Mouse (Mus musculus): ENCODE data around the gene Taz.
A peak's percentile ranks its signal among the peaks of the same experiment; 100 is the strongest.

Taz gene

DNA sequence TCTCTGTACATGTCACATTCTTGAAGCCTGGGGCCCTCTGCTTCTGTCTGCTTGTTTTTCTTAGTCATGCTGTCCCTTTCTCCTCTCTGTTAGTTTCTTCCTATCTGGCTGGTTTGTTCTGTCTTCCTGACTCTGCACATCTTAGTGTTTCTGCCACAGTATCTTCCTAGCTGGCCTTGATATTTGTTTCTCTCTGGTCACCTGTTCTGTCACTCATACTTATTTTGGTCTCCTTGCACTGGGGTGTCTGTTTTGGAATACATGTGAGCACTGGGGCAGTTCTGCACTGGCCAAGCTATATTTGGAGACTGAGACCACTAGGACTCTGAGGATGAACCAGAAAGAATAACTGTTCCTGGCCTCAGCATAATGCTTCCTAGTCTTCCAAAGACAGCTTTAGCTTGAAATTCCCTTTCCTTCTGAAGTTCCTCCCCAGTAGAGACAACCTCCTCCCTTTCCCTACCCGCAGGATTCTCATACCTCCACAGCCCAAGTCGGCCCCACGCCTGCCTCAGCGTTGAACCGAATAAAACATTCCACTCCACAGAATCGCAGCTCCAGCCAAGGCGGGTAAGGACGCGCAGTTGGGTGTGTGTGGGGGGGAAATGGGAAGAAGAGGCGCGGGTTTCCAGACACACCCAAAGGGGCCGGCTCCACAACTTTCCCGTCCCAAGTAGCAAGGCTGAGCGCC is 526 bp upstream of the Taz start:
- no peak for DNase-seq

DNA sequence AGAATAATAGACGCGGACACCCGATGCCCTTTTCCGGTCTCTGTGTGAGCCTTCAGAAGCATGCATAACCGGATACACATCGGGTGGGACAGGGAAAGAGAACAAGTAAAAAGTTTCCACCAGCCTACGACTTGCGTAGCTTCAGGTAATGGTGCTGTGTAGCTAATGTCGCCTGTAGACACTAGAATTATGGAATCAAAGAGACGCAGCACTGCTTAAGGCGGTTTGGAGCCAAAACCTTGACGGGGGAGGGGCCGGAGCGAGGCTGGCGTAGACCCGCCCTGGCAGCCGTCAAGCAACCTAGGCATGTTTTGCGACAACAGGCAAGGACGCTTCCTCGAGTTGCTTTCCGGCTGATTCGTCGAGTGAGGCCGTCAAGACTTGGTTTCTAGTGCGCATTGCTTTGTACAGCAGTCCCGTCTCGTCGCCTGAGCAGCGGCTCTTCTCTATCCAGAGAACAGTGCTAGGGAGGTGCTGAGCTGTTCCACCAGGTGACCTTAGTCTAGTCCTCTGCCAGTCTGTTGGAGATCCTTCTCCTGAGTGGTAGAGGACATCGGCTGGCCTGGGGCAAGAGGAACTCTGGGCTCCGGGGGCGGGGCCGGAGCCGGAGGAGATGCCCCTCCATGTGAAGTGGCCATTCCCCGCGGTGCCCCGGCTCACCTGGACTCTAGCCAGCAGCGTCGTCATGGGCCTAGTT is 831 bp downstream of the Taz start:
- DNase-seq: peak; percentile 87

DNA sequence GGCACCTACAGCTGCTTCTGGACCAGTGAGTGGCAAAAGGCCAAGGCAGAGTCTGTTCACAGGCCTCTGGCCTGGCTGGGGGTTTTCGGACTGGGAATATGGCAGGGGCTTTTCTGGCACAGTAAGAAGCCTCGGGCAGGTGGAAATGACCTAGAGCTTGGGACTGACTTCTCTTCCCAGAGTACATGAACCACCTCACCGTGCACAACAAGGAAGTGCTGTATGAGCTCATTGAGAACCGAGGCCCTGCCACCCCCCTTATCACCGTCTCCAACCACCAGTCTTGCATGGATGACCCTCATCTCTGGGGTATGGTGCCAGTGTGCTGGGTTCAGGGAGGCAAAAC is 1.4 kb downstream of the Taz start:
- DNase-seq: no peak

DNA sequence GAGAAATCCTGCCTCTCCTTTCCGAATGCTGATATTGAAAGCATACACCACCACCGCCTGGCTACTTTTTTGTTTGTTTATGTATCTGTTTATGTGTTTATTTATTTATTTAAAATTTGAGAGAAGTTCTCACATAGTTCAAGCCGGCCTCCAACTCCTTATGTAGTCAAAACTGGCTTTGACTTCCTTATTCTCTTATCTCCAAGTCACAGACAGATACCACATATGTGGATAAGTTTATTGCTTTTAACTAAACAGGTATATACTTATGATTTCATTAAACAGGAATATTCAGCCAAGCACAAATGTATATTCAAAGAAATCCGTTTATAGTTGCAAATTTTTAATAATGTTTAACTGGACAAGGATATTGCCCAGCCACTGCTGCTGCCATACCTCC is 11.7 kb downstream of the Taz start:
- DNase-seq: no peak

DNA sequence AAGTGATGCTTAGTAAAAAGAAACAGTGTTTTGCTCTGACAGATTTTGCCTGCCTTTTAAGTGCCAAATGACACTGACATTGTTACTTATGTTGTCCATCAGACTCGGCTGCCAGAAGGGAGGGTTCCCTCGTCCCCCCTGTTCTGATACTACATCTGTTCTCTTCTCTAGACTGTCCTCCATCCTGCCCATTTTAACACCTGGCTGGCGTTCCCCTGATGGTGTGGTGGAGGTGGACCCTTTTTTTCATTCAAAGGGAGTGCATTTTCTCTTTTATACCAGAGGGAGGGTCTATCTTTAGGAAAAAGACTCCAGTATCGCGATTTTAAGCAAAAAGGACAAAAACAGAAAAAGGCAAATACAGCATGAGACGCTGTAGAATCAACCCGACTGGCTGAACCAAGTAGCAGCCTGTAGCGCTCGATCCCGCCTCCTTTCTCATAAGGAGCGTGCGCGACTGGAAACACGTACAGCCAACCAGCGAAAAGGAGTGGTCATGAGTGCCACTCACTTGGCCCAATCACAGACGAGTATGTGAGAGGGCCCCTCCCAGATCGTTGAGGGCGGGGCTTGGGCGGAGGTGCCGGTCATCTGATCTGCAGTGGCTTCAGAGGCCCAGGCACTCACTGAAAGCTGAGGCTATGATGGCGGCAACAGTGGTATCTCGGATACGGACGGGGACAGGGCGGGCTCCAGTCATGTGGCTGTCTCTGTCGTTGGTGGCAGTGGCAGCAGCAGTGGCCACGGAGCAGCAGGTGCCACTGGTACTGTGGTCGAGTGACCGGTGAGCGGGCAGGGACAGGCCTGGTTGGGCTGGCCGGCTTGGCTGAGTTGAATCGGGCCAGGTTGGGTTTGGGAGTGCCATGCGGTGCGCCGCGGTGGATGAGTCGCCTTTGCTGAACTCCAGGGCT is 15.1 kb downstream of the Taz start, which contains the start of gene Atp6ap1:
Gene Atp6ap1, plus strand, starts transcription at position 560 of the 911 bp plus-strand sequence.
- DNase-seq: peak; percentile 94

DNA sequence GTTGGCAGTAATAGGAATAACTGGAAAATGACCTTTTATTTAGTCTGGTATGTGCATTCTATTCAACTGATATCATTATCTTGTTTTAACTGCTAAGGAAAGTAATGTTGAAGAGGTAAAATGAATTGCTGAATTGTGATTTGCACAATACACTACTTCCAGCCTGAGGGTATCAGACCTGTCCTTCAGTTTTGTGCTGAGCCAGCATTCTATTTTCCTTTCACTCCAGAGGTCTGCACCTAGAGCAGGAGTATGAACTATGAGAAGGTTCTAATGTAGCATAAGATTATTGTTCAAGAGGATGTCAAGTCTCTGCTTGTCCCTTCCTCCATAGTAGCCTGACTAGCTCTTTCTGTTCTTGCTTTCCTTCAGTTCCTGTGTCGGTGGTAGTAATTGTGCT is 16.6 kb downstream of the Taz start:
- no peak for DNase-seq

DNA sequence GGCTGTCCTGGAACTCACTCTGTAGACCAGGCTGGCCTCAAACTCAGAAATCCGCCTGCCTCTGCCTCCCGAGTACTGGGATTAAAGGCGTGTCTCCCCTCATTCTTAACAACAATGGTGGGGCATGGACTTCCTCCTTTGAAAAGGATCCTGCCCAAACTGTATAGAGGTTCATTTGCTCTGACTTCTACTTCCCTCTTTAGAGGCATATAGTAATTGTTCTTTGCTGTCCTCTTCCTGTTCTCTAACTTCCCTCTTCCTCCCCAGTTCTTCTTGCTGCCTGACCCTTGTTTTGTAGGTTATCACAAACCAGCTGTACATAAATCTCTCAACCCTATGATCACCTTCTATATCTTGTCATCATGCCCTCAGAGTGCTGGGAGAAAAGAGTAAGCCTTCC is 18.0 kb downstream of the Taz start:
- no peak for DNase-seq

DNA sequence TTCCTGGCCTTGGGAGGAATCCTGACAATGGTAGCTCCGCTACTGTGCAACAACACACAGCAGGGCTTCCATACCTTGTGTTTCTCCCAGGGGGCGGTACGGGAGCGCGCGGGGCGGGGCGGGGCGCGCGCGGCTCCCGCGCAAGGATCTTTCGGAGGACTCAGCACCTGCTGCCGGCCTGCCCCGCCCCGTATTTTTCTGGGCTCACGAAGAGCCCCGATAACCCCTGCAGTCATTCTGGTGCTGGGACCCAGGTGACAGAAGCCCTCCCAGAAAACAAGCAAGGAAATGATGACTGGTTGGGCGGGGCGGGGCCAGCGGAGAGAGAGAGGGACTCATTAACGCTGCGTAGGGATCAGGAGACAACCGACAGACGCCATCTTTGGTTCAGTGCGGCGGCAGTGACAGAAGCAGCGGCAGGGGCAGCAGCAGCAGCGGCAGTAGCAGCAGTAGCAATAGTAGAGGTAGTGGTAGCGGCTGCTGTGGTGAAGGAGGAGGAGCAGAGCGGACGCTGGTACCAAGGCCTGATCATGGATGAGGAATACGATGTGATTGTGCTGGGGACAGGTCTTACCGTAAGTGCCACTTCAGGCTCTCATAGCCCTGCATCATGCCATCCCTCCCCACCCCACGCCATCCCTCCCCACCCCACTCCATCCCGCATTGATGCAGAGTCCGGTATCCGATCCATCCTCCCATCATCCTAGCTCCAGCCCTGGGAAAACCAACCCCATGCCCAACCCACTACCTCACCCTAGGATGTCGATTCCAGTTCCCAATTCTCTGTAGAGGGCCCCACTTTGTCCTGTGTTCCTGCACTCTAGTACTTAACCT is 23.4 kb downstream of the Taz start, which contains the start of gene Gdi1:
Gene Gdi1, plus strand, starts transcription at position 132 of the 834 bp plus-strand sequence.
- DNase-seq: peak; percentile 81

DNA sequence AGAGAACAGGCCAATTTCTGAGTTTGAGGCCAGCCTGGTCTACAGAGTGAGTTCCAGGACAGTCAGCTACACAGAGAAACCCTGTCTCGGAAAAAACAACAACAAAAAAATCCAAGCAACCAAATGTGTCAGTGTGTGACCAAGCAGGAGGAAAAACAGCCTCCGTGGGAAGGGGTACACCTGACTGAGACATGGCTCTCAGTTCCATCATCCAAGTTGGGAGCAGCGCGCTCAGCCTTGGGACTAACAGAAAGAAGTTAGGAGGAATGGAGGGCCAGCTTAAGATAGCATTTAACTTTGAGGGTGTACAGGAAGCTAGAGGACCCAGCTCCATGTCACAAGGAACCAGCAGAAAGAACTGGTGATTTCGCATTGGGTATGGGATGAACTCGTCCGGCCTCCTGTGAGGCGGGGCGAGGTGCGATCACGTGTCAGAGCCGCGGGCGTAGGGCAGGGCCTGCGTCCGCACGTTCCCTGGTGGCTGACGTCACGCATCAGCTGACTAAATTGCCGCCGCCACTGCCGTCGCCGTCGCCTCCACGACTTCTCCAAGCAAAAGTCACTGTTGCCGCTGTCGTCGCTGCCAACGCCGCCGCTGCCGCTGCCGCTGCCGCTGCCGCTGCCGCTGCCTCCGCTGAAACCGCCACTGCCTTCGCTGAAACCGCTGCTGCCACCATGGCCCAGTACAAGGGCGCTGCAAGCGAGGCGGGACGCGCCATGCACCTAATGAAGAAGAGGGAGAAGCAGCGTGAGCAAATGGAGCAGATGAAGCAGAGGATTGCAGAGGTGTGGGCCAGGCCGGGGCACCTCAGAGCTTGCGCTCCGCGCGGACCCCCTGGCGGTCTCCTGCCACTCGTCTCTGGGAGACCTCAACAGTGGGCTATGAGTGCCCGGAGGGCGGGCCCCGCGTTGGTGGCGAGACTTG is 31.1 kb downstream of the Taz start, which contains the start of gene Fam50a:
Gene Fam50a, plus strand, starts transcription at position 494 of the 925 bp plus-strand sequence.
- peak; percentile 88 for DNase-seq

DNA sequence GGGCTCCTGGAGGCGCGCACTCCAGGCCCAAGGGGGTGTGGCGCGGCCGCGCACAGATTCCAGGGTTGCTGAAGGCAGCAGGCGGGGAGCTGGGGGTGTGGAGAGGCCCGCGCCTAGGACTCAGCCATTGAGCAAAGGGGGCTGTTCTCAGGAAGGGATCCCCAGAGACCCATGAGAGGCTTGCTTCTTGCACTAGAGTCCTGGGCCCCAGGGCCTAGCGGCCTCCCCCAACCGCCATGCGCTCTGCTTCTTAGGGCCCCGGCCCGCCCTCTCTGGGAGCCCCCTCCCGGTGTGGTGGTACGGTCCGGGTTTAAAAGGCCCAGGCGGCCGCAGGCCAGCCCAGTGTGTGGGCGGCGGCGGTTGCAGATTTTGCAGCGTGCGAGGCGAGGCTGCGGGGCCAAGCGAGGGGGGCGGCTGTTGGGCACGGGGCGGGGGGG is 47.0 kb downstream of the Taz start, which contains the start of gene Plxna3:
Gene Plxna3, plus strand, starts transcription at position 342 of the 437 bp plus-strand sequence.
- DNase-seq: peak; percentile 75

DNA sequence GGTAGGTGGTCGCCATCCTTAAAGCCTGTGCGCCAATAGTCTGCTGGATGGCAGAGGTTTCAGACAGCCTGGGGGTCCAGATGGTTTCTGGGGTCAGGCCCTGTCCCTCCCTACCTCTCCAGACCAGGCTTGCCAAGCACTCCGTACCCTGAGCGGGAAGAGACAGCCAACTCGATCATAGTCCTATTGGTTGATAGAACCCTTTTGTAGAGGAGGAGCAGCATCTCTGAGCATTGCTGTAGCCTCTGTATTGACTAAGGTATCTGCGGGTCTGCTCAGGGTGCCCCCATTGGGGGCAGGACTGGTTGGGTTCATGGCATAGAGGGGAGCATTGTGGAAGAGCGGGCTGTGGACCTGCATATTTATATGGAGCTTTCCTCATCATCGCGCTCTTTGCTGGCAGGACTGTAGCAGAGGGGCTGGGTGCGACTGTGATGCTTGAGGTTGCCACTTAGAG is 47.5 kb downstream of the Taz start:
- no peak for DNase-seq

DNA sequence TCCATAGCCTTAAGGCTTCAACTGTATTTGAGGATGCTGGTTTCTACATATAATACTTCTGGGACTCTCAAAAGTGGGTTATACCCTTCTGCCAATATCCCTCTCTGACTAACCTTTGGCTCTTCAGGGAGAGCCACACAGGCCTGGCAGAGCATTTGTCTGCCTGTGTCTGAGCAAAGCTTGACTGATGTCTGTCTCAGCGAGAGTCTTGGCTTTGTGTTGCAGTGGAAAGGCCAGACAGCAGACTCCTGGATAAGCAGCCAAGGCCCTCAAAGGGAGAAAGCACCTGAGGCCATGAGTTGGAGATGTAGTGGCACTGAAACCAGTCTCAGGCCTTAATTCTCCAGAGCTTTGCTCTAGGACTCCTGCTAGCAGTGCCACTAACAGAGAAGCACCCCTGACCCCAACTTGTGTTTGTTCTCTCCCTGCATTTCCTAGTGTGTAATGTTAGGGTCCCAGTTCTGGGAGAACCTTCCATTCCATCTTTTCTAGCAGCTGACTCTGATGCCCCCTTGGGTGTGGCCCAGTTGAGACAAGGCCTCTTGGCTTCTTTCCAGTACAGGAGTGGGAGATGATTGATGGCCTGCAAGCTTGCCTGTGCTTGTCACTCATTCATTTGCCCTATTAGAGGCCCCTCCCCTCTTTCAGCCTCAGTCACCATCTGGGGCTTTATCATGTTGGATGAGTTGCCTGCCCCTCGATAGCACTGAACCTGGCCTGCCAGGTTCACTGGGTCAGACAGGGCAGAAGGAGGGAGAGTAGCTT is 48.6 kb downstream of the Taz start:
- no peak for DNase-seq
